Mouse (Mus musculus) CH12F3 (cell line): Measurements from ENCODE around the gene Hectd1.

Experiments
- in situ Hi-C: fragments of 300-500 bp; cut with MboI; formaldehyde crosslinking; loops from 2 replicates; pipeline ENCODE4 v1.14.3; 2020; ENCODE audit warnings: low sequenced_read_pairs

The Hectd1 gene

DNA sequence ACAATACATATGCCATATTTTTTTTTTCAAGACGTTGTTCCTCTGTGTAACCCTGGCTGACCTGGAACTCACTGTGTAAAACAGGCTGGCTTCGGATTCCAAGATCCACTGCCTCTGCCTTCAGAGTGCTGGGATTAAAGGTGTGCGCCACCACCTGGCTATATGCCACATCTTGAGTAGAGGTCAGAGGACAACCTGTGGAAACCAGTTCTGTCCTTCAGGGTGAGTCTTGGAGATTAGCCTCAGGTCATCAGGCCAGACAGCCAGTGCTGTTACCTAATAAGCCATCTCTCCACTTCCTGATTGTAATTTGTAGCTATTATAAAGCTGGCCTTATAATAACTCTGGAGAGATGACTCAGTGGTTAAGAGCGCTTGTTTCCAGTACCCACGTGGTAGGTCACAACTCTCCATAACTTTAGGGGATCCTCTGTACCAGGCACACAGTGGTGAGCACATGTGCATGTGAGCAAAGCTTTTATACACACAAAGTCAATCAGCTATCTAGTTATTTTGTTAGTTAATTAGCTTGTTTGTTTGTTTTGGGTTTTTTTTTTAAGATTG lies 122.6 kb downstream of the Hectd1 start:
- in situ Hi-C loops, result no loop called here

DNA sequence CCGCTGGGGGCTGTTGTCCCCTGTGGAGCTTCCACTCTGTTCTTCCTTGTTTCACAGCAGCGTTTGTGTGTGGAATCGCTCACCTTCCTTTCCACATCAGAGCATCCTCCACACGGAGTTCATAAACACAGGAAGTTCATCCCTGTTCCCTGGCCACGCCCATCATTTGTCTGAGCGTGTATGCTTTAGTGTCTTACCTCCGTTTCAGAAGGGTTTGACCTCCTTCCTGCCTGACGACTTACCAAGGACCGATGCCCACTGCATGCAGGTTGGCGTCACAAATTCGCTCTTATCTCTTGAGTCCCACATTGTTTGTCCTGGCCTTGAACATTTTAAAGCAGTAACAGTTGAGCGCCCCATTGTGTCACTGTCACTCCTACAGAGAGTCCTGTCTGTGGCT lies 123.6 kb downstream of the Hectd1 start:
- in situ Hi-C loops, result no loop called here

DNA sequence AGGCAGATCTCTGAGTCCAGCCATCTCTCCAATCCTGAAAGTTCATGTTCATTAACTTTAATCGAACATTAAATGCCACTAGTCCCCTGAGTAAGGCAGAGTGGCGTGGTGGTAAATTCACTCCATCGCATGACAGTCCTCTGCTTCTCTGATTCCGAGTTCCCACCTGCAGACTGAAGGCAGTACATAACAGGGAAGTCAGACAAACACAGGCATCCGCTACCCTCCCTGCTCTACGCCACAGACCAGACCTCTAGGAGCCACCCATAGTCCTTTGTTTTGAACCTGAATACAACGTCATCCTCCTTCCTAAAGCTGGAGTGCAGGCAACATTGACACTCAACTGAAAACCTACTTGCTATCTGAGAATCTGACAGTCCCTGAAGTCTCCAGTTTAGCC lies 124.8 kb downstream of the Hectd1 start:
- in situ Hi-C loops, result no loop called here

DNA sequence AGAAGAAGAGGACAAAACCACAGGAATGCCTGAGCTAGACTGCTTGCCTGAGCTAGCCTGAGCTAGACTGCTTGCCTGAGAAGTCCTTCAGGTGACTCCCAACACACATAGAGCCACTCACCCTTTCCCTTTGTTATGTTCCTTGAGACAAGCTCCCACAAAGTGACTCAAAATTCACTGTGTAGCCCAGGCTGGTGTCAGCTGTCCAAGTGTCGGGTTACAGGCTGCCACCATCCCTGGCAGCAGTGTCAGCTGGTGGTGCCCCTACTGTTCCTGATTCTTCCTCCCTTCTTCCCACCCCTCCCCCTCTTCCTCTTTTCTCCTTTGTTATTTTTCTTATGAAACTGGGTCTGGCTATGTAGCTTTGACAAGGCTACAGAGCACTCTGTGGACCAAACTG lies 125.5 kb downstream of the Hectd1 start:
- in situ Hi-C loops, result no loop called here

DNA sequence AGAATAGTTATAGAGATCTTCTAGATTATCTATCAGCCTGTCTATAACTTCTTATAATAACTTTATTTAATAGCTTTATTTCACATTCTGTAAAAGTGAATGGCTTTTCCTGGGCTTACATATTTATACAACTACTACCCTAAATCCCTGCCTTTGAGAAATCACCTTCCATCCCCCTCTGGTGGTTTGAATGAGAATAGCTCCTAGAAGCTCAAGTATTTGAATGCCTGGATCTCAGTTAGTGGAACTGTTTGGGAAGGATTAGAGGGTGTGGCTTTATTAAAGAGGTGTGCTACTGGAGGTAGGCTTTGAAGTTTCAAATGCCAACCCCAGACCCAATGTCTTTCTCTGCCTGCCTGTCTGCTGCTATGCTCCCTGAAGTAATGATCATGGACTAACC lies 127.6 kb downstream of the Hectd1 start:
- in situ Hi-C loops, result no loop called here

DNA sequence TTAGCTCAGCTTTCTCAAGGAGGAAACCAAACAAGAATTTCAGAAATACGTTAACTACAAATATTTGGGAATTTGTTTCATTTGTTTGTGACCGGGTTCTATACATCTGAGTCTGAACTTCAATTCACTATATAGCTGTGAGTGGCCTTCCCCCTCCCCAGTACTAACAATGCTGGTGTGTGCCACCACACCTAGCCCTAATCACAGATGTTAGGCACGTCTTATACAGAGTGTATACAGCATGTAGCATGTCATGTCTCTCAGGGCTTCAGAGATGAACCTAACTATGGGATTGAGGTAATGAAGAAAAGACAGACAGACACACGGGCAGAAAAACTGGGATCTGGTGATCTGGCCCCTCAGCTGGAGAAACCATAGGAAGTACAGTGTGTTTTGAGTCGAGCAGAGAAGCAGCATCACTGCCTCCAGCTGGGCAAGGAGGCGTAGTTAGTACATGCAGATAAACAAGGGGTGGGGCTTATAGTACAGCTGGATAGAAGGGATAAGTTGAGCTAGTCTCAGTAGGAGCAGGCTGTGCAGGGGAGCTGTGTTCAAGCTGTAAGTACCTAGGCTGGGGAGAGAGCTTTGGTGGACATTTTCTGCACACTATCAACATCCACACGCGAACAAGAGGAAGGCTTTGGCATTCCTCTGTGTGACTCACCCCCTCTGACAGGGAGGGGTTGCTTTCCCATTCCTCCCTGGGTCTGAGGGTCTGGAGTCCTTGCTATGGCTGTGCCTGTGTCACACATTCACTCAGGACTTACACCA lies 129.5 kb downstream of the Hectd1 start:
- in situ Hi-C loops, result no loop called here

DNA sequence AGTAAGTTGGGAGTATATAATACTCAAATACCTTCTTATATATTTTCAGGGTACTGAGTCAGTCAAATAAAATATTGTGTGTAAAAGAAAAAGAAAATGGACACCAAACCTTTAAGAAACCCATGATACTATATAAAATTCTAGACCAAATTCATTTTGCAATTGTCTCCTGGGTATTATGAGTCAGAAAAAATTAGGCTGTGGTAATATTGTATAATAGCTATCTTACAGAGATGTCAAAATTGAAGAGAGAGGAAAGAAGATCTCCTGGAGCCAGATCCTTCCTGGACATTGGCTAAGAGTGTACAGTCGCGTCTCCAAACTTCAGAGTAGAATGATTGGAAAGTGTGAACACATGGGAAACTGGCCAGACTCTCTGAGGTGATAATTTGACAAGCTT lies 133.2 kb downstream of the Hectd1 start:
- in situ Hi-C loops, result no loop called here

DNA sequence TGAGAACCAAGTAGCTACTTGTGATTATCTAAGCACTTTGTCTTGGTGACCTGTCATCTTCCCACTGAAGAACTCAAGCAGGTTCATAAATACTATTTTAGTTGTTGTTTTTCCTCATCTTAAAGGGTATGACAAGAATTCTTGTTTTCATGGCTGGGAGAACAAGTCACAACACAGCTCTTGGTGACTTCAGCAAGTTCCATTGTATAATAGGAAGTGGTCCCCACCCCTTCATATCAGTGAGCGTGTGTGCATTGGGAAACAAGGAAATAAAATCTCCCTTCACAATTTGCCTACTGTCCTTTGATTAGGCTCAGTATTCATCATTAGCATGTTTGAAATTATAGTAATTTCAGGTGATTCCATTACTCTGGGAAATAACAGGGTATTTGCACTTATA lies 134.4 kb downstream of the Hectd1 start:
- in situ Hi-C loops, result no loop called here

DNA sequence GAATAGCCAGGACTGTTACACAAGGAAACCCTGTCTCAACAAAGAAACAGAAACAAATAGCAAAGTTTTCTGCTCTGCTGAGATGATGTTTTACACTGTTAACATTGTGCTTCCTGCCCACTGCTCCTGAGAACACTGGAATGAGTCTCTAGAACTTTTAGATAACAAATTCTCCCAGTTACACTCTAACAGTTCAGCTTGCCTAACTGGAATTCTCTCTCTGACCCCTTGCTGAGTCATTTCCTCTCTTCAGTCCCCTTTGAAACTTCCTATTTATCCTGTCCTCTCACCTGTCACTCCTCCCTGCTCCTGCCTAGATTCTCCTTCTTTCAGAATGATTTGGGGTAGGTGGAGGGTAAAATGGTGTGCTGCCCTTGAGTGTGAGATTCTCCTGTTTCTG lies 135.2 kb downstream of the Hectd1 start:
- in situ Hi-C loops, result no loop called here
